Mouse (Mus musculus): ENCODE data around the gene Casp7.
A peak's percentile ranks its signal among the peaks of the same experiment; 100 is the strongest.

Gene Casp7

DNA sequence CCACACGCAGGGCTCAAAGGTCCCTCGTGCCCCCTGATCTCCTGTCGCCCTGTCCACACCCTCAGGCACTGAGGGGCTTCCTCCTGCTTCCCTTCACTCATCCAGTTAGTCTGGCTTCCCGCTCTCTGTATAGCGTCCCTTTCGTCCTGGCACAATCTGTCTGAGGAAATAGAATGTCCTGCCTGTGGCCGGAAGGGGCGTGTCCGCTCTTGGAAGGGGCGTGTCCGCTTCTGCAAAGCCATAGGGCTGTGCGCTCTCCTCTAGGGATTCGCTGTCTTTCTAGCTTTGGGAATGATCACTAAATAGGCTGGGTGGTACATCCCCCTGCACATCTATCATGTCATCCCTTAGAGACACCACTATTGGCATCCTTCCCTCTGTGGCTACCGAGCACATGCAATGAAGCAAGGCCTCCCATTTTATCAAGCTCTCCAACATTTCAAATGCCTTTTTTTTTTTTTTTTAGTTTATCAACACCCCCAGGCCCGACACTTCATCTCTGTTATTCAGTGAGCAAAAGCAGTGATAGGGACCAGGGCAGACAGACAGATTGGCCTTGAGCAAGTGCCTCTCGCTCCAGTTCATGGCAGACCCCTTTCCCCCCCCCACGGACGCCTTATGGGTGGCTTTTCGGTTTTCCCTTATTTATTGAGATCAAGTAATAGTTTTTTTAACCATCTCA lies 78.1 kb downstream of the Casp7 start:
- DNase-seq = peak; percentile 42

DNA sequence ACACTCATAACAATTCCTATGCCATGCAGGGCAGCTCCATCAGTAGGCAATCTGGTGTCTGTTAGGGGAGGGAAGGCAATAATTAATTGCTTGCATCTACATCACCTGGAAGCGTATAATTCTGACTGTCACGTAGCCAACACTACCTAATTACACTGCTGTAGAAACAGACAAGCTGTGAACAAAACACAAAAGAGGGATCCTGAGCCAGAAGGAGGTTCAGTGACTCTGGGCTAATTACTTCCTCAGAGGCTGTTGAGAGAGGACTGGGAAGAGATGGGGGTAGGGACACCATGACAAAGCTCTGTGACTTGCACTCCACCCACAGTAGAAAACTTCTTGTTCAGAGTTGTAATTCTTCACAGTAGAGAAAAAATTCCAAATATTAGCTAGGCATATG lies 79.6 kb downstream of the Casp7 start:
- no peak for DNase-seq

GRCm38 (mm10) chr19:56477253-56477652 lies 80.3 kb downstream of the Casp7 start:
- no peak for DNase-seq

DNA sequence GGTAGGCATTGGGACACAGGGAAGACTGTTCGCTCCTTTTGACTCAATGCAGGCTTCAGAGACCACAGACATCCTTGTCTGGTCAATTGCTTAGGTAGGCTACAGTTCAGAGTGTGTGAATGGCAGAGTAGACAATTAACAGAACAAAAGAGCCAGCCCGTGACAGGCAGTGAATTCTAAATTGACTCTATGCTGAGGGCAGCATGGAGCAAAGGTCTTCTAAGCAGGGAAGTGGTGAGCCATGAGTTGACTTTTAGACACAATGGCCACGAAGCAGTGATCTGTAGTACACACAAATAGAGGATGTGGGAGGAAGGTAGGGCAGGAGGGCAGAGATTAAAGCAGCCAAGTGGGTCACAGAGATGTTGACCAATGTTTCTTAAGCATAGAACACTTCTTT lies 80.9 kb downstream of the Casp7 start:
- DNase-seq = no peak

DNA sequence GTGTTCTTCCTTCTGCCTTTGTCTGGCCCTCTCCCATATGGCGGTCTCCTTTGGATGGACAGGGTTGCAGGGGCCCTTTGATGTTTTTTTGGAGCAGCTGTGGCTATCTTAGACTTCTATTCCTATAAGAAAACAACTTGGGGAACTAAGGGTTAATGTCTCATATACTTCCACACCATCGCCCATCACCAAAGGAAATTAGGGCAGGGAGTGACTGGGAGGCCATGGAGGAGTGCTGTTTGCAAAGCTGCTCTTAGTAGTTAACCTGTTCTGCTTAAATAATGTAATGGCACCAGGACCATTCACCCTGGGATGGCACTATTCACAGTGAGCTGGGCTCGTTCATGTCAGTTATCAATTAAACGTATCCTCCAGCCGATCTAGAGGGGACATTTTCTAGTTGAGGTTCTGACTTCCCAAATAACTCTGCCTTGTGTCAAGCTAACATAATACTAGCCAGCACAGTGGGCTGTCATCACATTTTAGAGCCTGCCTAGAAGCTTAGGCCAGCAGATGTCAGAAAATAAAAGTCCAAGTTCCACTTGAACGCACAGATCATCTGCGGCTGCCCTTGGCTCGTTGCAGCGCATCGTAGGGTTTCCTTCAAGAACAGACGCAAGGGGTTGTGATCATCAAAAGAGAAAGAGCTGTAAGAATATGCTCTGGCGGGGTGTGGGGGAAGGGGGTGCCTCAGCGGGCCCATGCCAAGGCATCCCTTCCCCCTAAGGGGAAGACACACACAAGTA lies 87.9 kb downstream of the Casp7 start:
- no peak for DNase-seq

DNA sequence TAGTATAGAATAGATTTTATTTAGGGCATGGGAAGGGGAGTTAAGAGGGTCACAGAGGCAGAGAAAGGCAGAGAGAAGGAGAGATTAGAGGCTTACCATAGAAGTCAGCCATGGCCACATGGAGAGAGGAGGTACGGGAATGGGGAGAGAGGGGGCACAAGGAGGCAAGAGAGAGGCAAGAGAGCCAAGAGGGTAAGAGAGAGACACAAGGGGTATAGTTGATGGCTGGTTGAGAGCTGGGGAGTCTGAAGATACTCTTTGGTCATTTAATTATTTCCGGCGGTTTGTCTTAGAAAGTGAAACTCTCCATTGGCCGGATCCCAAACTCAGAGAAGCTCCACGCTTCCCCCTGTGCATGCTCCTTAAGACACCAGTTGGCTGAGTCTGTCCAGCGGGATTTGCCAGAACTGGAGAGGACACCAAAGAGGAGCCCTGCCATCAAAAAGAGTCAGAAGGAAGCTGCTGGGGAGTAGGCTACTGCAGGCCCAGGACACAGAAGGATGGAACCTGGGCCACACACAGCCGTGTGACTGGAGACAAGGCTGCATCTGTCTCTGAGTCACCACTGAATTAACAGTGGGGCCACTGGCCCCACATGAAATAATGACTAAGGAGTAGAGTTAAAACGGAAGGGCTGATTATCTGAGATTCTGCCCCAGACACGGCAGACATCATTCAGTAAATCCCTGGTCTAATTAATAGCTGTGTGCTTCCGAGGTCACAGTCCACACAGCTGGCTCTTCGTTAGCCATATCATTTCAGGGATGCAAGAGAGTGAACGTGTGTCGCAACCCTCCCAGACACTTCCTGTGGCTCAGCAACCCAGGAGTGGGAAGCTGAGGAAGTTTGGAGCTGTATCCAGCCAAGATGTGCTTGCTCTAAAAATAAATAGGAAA lies 88.7 kb downstream of the Casp7 start:
- DNase-seq = peak; percentile 41

DNA sequence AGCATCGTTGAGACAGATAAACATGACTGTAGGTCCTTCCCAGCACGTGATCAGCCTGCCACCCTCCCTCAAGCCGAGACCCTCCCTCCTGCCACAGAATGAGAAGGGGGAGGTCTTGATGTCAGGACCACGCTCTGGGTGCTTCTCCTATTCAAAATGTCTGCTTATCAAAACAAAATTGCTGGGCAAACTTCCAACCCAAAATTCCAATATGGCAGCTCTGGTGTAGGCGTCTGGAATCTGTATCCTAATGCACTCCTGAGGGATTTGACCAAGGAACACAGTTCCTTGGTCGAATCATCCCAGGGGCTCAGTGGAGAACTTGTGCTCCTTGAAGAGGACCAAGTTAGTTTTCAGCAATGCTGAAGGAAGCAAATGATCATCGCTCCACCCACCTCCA lies 90.0 kb downstream of the Casp7 start:
- DNase-seq = no peak

GRCm38 (mm10) chr19:56487339-56487738 lies 90.4 kb downstream of the Casp7 start:
- no peak for DNase-seq

- no peak for DNase-seq
These were observed 92.7 kb downstream of the Casp7 start for GRCm38 (mm10) chr19:56489601-56490000.
